Comparison of ENCODE assay signal across 8 mouse cellular contexts in genomic region chr1:151346681-151347127, GRCm38 (mm10). TPM values are rescaled to one million over a fixed set of nuclear protein-coding genes. Genes with fewer than 3 reads are reported as not detected.
DNase-seq lines count a peak whose midpoint lies in the region; ATAC-seq lines count a peak whose summit lies in the region.

No protein-coding gene starts in this region.

- H3K27me3 ChIP-seq in kidney, embryonic 16.5 days (ENCODE audit: insufficient read depth, low read length), result no peaks in the 10 kb centered on the region
- no peaks in the 10 kb centered on the region for H3K27me3 ChIP-seq in hindbrain, embryonic 13.5 days
- no peaks in the 10 kb centered on the region for H3K27me3 ChIP-seq in midbrain, embryonic 12.5 days

- no peaks in the 10 kb centered on the region for H3K9me3 ChIP-seq in kidney, embryonic 16.5 days (ENCODE audit: low read length)
- no peaks in the 10 kb centered on the region for H3K9me3 ChIP-seq in hindbrain, embryonic 13.5 days
- H3K9me3 ChIP-seq in midbrain, embryonic 12.5 days, result no peaks in the 10 kb centered on the region

- H3K36me3 ChIP-seq in kidney, embryonic 16.5 days (ENCODE audit: insufficient read depth, low read length), result peaks cover 11% of the 10 kb centered on the region
- H3K36me3 ChIP-seq in hindbrain, embryonic 13.5 days, result peaks cover 15% of the 10 kb centered on the region
- peaks cover 22% of the 10 kb centered on the region for H3K36me3 ChIP-seq in midbrain, embryonic 12.5 days

- H3K4me2 ChIP-seq in kidney, embryonic 16.5 days (replicated peaks; ENCODE audit: low read depth, low read length), result peak overlapping the region; percentile 62
- peak overlapping the region; percentile 67 for H3K4me2 ChIP-seq in hindbrain, embryonic 13.5 days
- H3K4me2 ChIP-seq in midbrain, embryonic 12.5 days (replicated peaks), result peak overlapping the region; percentile 73

- WGBS in kidney, embryonic 16.5 days, result 38% methylated on average over 6 of the region's 6 CpGs
- 48% methylated on average over 6 of the region's 6 CpGs for WGBS in hindbrain, embryonic 13.5 days
- WGBS in midbrain, embryonic 12.5 days, result 38% methylated on average over 6 of the region's 6 CpGs

- H3K27ac ChIP-seq in kidney, embryonic 16.5 days (ENCODE audit: low read length), result peak overlapping the region; percentile 37
- H3K27ac ChIP-seq in hindbrain, embryonic 13.5 days, result no peak overlapping the region
- no peak overlapping the region for H3K27ac ChIP-seq in midbrain, embryonic 12.5 days (replicated peaks)

- DNase-seq in kidney, adult 8-10 months, result no peak
- DNase-seq in right cerebral cortex, postnatal 4 days, result no peak

- H3K4me3 ChIP-seq in kidney, embryonic 16.5 days (ENCODE audit: low read length), result peak overlapping the region; percentile 96
- peak overlapping the region; percentile 88 for H3K4me3 ChIP-seq in hindbrain, embryonic 13.5 days
- peak overlapping the region; percentile 86 for H3K4me3 ChIP-seq in midbrain, embryonic 12.5 days

- ATAC-seq in kidney, embryonic 16.5 days (ENCODE audit: low FRiP score, low TSS enrichment), result no peak
- ATAC-seq in activated CD4-positive, CD25-positive, alpha-beta regulatory T cell, adult 4 months, result peak; percentile 3
- ATAC-seq in hindbrain, embryonic 13.5 days (ENCODE audit: low FRiP score), result no peak
- ATAC-seq in midbrain, embryonic 12.5 days (ENCODE audit: low FRiP score, low read depth), result no peak
- ATAC-seq in monocyte, adult 5-6 weeks (replicated peaks; ENCODE audit: insufficient number of reproducible peaks, low FRiP score, low TSS enrichment, poor library complexity, severe bottlenecking), result no peak
- ATAC-seq in frontal cortex, adult (ENCODE audit: low TSS enrichment), result no peak

- H3K4me1 ChIP-seq in kidney, embryonic 16.5 days (ENCODE audit: insufficient read depth, low read length), result peaks cover 18% of the 10 kb centered on the region
- peaks cover 43% of the 10 kb centered on the region for H3K4me1 ChIP-seq in hindbrain, embryonic 13.5 days (replicated peaks)
- peaks cover 33% of the 10 kb centered on the region for H3K4me1 ChIP-seq in midbrain, embryonic 12.5 days

- H3K9ac ChIP-seq in kidney, embryonic 16.5 days (replicated peaks; ENCODE audit: low read length), result peak overlapping the region; percentile 53
- H3K9ac ChIP-seq in hindbrain, embryonic 13.5 days, result peak overlapping the region; percentile 44; the same call in 1 of the 2 replicates
- no peak overlapping the region; the same call in 1 of the 2 replicates for H3K9ac ChIP-seq in midbrain, embryonic 12.5 days (replicated peaks)

RNA-seq across cellular contexts. Expression of gene Ivns1abp, which starts 2.4 kb away (rescaled TPM):
- polyA plus RNA-seq in kidney, embryonic 16.5 days (2015; fragmentation: Nextera tagmentation; extraction: Ambion mirVana), result 534 and 540 TPM in 2 replicates
- 100 to 1,000 TPM; 102 to 121 TPM for polyA plus RNA-seq in activated CD4-positive, CD25-positive, alpha-beta regulatory T cell, adult 4 months (2017; shearing (Covaris generic))
- 276 and 277 TPM in 2 replicates for polyA plus RNA-seq in hindbrain, embryonic 13.5 days (2015; fragmentation: Nextera tagmentation; extraction: Ambion mirVana)
- 367 and 379 TPM in 2 replicates for polyA plus RNA-seq in midbrain, embryonic 12.5 days (2016; fragmentation: Nextera tagmentation; extraction: Ambion mirVana)
- 269 to 290 TPM (median 273 TPM) in 3 replicates for total RNA-seq in monocyte, adult 5-6 weeks (2017)
